Mouse (Mus musculus) skeletal muscle tissue, postnatal 0 days (tissue): ENCODE results near the gene Miga1. TPM values are rescaled to one million over a fixed set of nuclear protein-coding genes. Genes with fewer than 3 reads are reported as not detected.

Source experiments
- polyA plus RNA-seq: library from polyadenylated mRNA; unstranded; fragments of >200 nt; fragmentation: Nextera tagmentation; extraction: Ambion mirVana; gene quantifications from 2 replicates; pipeline ENCODE4 v1.2.1, GENCODE M21; 2015

Gene Miga1
- 5.6 and 5.7 TPM in 2 replicates for polyA plus RNA-seq

GRCm38 (mm10) chr3:152339862-152340557, at the start of gene Miga1:
Miga1 (minus strand) TSS chr3:152340407.

GRCm38 (mm10) chr3:152345732-152346632, 5.8 kb upstream of the Miga1 start, which contains the start of gene Usp33:
Usp33 (plus strand) TSS chr3:152346478.

GRCm38 (mm10) chr3:152266036-152266421, 74.2 kb downstream of the Miga1 start, which contains the start of gene Nexn:
Nexn (minus strand) TSS chr3:152266350.

Other genes with a start within 250 kb of the Miga1 start
- 0.53 and 0.76 TPM in 2 replicates for gene Gipc2, start 174.2 kb downstream of the Miga1 start, polyA plus RNA-seq
- 70.9 and 74.3 TPM in 2 replicates for gene Dnajb4, start 130.1 kb downstream of the Miga1 start, polyA plus RNA-seq
- 67.1 and 71.8 TPM in 2 replicates for gene Fubp1, start 130.0 kb downstream of the Miga1 start, polyA plus RNA-seq
- 225 and 229 TPM in 2 replicates for gene Nexn, start 74.1 kb downstream of the Miga1 start, polyA plus RNA-seq
- 13.3 and 15.5 TPM in 2 replicates for gene Usp33, start 6.1 kb upstream of the Miga1 start, polyA plus RNA-seq
- gene Zzz3, start 55.1 kb upstream of the Miga1 start, polyA plus RNA-seq, result 16.2 and 17.5 TPM in 2 replicates